Mouse (Mus musculus) ES-E14 (cell line): ENCODE measurements around the gene Melk.

Source experiments
- MAFK ChIP-seq: IDR thresholded peaks from 2 replicates; pipeline ENCODE4 v1.6.1; 2014; ENCODE audit warnings: mild to moderate bottlenecking, low read depth, low read length, inconsistent platforms; ENCODE audit not compliant: insufficient read depth
- ZC3H11A ChIP-seq: IDR thresholded peaks from 2 replicates; pipeline ENCODE4 v1.6.1; 2012; ENCODE audit warnings: low read depth, mild to moderate bottlenecking, inconsistent platforms, low read length, borderline replicate concordance

GRCm38 (mm10) chr4:44392231-44393216 is 91.8 kb downstream of the Melk start:
- no peak for TF ChIP-seq ZC3H11A
- TF ChIP-seq MAFK = no peak
